Mouse (Mus musculus) heart, embryonic 13.5 days (tissue): ENCODE results near the gene Dcaf11. TPM values are rescaled to one million over a fixed set of nuclear protein-coding genes. Genes with fewer than 3 reads are reported as not detected.

ENCODE experiments used
- ATAC-seq: fragments of 200-750 bp; cut with Nextera tagmentation; 2 replicates; pipeline ENCODE4 v1.8.0; 2017; ENCODE audit warnings: moderate TSS enrichment; ENCODE audit not compliant: insufficient number of reproducible peaks, low FRiP score, low TSS enrichment; ENCODE audit errors: extremely low read depth
- H3K27ac ChIP-seq: fragments of 300-500 bp; sonication (generic); replicated peaks from 2 replicates; pipeline ENCODE4 v1.5.1; 2015; ENCODE audit warnings: moderate library complexity, mild to moderate bottlenecking, inconsistent platforms
- H3K27me3 ChIP-seq: fragments of 300-500 bp; sonication (generic); replicated peaks from 2 replicates; pipeline ENCODE4 v1.6.1; 2015; ENCODE audit warnings: mild to moderate bottlenecking, inconsistent platforms
- H3K36me3 ChIP-seq: fragments of 300-500 bp; sonication (generic); 2 replicates; pipeline ENCODE4 v1.6.1; 2015; ENCODE audit warnings: mild to moderate bottlenecking, inconsistent platforms
- H3K4me1 ChIP-seq: fragments of 300-500 bp; sonication (generic); 2 replicates; pipeline ENCODE4 v1.6.1; 2015; ENCODE audit warnings: inconsistent platforms
- H3K4me2 ChIP-seq: fragments of 300-500 bp; sonication (generic); 2 replicates; pipeline ENCODE4 v1.6.1; 2015; ENCODE audit warnings: inconsistent platforms, mild to moderate bottlenecking, moderate library complexity
- H3K4me3 ChIP-seq: fragments of 300-500 bp; sonication (generic); 2 replicates; pipeline ENCODE4 v1.5.1; 2015; ENCODE audit warnings: moderate library complexity, mild to moderate bottlenecking, inconsistent platforms
- H3K9ac ChIP-seq: fragments of 300-500 bp; sonication (generic); 2 replicates; pipeline ENCODE4 v1.6.1; 2015; ENCODE audit warnings: inconsistent platforms, mild to moderate bottlenecking, moderate library complexity
- H3K9me3 ChIP-seq: fragments of 300-500 bp; sonication (generic); 2 replicates; pipeline ENCODE4 v1.6.1; 2016; ENCODE audit warnings: inconsistent platforms
- WGBS: fragments of 180-500 bp; shearing (Covaris S2); methylation state at CpG from one replicate; pipeline ENCODE4 v1.1.7; 2015; ENCODE audit warnings: mixed read lengths; 5-methylcytosine and 5-hydroxymethylcytosine counted together
- polyA plus RNA-seq: library from polyadenylated mRNA; unstranded; fragments of >200 nt; fragmentation: Nextera tagmentation; extraction: Ambion mirVana; gene quantifications from 2 replicates; pipeline ENCODE4 v1.2.1, GENCODE M21; 2015

Dcaf11 gene
- polyA plus RNA-seq, 1 experiment from 2014 or later = 60.0 TPM

DNA sequence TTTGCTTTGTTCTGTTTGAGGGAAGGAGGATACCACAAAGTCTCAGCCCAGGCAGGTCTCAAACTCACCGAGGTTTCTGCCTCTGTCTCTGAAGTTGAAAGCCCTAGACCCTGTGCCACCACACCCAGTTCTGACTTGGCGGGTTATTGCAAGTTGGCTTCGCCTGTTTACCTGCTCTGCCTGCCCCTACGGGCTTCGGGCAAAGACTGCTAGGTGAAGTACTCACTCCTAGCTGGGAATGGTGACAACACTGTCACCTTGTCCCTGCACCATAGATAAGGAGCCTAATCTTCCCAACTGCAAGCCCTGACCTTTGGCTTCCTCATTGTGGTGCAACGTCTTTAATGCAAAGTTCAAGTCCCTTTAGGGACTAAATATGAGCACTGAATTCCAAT lies 25.8 kb downstream of the Dcaf11 start:
- Histone ChIP-seq H3K4me3 (peak overlapping the region; percentile 61), H3K9ac (peak overlapping the region; percentile 81; the same call in 1 of the 2 replicates), H3K27me3 (no peaks in the 10 kb centered on the region), H3K9me3 (no peaks in the 10 kb centered on the region), H3K4me2 (peak overlapping the region; percentile 78), H3K4me1 (peaks cover 30% of the 10 kb centered on the region), H3K36me3 (peaks cover 52% of the 10 kb centered on the region), H3K27ac (peak overlapping the region; percentile 69)
- 44% methylated on average over 6 of the region's 6 CpGs for WGBS
- ATAC-seq = no peak

DNA sequence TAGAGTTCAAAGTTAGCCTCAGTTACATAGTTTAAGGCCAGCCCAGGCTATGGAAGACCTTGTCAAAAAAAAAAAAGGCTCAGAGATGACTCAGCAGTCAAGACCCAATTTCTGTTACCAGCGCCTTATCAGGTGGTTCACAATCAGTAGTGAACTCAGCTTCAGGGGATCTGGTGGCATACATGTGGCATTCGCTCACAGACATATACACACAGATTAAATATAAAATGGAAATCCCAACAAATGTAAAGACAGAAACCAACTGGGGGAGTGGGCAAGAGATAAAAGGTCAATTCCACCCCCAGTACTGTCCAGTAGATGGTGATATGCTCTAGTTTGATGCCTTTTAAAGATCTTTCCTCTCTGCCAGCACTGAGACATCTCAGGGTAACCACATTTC lies 26.3 kb downstream of the Dcaf11 start:
- H3K36me3 ChIP-seq = peaks cover 46% of the 10 kb centered on the region
- H3K4me2 ChIP-seq = no peak overlapping the region
- no peaks in the 10 kb centered on the region for H3K9me3 ChIP-seq
- H3K4me3 ChIP-seq = no peak overlapping the region
- H3K27me3 ChIP-seq = no peaks in the 10 kb centered on the region
- H3K9ac ChIP-seq = no peak overlapping the region
- no peak overlapping the region for H3K27ac ChIP-seq
- H3K4me1 ChIP-seq = peaks cover 30% of the 10 kb centered on the region
- WGBS = 78% methylated on average over 2 of the region's 2 CpGs
- ATAC-seq = no peak

DNA sequence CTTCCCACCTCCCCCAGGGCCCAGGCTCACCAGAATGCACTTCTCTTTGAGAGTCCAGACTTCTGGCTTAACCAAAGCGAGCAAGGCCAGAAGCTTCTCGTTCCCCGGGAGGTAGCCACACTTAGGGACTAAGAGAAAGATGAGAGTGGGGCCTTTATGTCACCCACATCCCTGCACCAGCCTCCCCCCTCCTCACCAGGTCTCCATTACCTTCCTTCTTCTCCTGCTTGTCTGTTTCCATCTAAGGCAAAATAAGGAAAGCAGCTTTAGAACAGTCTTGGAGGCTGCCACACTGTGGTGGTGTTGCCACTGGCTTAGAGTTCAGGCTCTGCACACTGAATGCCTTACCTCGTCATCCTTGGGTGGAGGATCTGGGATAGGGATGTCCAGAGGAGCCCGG lies 29.5 kb downstream of the Dcaf11 start:
- 89% methylated on average over 5 of the region's 5 CpGs for WGBS
- H3K4me3 ChIP-seq = no peak overlapping the region

DNA sequence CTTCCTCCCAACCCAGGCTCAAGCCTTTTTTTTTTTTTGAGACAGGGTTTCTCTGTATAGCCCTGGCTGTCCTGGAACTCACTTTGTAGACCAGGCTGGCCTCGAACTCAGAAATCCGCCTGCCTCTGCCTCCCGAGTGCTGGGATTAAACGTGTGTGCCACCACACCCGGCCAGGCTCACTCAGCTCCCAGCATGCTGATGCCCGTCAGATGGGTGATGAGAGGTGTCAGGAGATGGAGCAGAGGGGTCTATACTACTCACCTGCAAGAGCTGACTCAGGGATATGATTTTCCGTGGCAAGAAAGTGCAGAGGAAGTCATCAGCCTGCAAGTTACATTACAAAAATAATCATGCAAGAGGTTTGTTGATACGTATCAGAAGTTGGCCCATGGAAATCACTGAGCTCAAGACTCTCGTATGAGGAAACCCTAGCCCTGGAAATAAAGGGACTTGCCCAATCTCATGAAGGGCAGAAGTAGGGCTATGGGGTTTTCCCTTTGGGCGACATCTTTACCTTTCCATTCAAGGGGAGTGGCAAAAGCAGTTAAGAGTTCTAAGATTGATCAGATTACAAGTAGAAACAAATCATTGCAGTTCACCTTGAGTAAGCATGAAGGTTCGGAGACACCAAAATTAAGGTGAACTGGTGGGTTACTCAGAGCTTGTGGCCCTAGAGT lies 30.1 kb downstream of the Dcaf11 start:
- no peaks in the 10 kb centered on the region for H3K9me3 ChIP-seq
- H3K4me2 ChIP-seq = peak overlapping the region; percentile 96
- peak overlapping the region; percentile 99 for H3K27ac ChIP-seq
- peak overlapping the region; percentile 88 for H3K9ac ChIP-seq
- H3K4me1 ChIP-seq = peaks cover 40% of the 10 kb centered on the region
- H3K4me3 ChIP-seq = peak overlapping the region; percentile 95
- peaks cover 45% of the 10 kb centered on the region for H3K36me3 ChIP-seq
- no peak for ATAC-seq
- no peaks in the 10 kb centered on the region for H3K27me3 ChIP-seq
- WGBS = 81% methylated on average over 11 of the region's 11 CpGs

More for the DNA sequence above, 29.5 kb downstream of the Dcaf11 start:
- H3K9me3 ChIP-seq = no peaks in the 10 kb centered on the region
- no peaks in the 10 kb centered on the region for H3K27me3 ChIP-seq
- H3K27ac ChIP-seq = no peak overlapping the region
- peaks cover 44% of the 10 kb centered on the region for H3K4me1 ChIP-seq
- ATAC-seq = no peak
- H3K9ac ChIP-seq = no peak overlapping the region
- H3K4me2 ChIP-seq = no peak overlapping the region
- peaks cover 38% of the 10 kb centered on the region for H3K36me3 ChIP-seq

DNA sequence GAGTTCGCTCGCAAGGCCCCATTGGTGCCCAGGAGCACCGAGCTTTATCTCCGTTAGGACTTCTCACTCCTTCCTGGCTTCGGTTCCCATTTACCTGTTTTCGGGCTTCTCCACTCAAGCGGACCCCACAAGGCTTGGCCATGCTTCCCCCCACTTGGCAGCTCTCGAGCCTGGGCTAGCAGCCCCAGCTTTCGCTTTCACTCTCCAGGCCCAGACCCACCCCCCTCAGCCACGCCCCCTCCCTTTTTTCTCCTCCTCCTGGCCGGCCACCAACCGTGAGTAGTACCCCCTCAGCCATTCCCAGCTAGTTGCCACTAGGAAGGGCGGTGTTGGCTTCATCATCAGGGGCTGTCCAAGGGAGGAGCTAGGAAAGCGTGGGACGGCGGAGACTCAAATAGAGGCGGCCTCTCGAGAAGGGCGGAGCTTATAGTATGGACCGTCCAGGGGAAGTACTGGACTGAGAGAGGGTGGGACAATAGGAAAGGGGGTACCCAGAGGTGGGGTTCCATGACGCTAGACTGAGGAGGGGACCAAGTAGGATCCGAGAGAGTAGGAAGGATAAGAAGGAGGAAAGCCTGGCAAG lies 31.0 kb downstream of the Dcaf11 start, which contains the start of gene Psme2:
Gene Psme2 (minus strand): TSS at position 366 of the 583 bp plus-strand sequence.
- no peaks in the 10 kb centered on the region for H3K27me3 ChIP-seq
- peaks cover 40% of the 10 kb centered on the region for H3K4me1 ChIP-seq
- H3K36me3 ChIP-seq = peaks cover 54% of the 10 kb centered on the region
- no peaks in the 10 kb centered on the region for H3K9me3 ChIP-seq
- H3K4me2 ChIP-seq = peak within 1 kb of the TSS; percentile 96
- WGBS = under 1% methylated on average over 22 of the region's 22 CpGs
- ATAC-seq = peak; percentile 91
- H3K9ac ChIP-seq = peak within 1 kb of the TSS; percentile 96
- peak within 1 kb of the TSS; percentile 95 for H3K4me3 ChIP-seq
- H3K27ac ChIP-seq = peak within 1 kb of the TSS; percentile 99

DNA sequence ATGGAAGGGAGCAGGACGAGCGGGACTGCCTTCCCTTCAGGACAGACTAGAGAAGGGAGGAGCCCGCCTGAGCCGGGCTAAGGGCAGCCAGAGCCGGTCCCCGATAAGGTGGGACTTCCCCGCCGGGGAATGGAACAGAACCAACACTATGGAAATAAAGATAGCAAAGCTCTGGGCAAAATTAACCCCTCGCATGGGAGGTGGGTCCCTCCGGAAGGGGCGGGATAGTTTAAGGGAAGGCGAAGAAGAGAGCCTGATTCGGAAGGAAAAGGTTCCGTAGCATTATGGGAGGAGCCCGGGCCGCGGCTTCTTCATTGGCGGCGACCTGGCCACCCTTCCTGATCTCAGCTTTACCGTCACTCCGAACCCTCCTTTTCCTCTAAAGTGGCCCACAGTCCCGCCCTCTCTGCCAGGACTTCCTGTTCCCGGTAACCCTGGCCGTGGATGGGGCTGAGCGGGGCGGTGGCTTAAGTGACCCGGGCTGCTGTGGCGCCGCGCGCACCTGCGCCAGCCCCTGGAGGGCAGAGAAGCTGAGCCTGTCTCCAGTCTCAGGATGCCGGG lies 31.6 kb downstream of the Dcaf11 start, which contains the start of gene Rnf31:
Gene Rnf31 (plus strand): TSS at position 378 of the 561 bp plus-strand sequence.
- no peaks in the 10 kb centered on the region for H3K9me3 ChIP-seq
- H3K4me1 ChIP-seq = peaks cover 36% of the 10 kb centered on the region
- peak within 1 kb of the TSS; percentile 99 for H3K27ac ChIP-seq
- H3K27me3 ChIP-seq = no peaks in the 10 kb centered on the region
- peak within 1 kb of the TSS; percentile 96 for H3K4me2 ChIP-seq
- H3K9ac ChIP-seq = peak within 1 kb of the TSS; percentile 96
- H3K4me3 ChIP-seq = peak within 1 kb of the TSS; percentile 95
- H3K36me3 ChIP-seq = peaks cover 60% of the 10 kb centered on the region
- peak; percentile 76 for ATAC-seq
- WGBS = under 1% methylated on average over 33 of the region's 33 CpGs

DNA sequence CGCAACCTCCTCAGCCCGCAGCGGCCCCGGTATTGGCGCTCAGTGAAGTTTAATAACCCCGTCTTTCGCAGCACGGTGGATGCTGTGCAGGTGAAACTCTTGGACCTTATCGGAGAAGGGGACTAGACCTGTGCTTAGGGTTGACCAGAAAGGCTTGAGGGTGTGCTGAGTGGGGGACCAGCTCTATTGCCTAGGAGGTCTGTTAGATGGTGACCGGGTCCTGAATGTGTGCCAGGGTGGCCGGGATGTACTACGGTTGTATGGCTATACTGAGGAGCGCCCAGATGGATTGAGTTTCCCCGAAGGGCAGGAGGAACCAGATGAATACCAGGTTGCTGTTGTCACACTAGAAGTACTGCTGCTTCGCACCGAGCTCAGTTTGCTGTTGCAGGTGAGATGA lies 32.4 kb downstream of the Dcaf11 start:
- Histone ChIP-seq H3K4me2 (peak overlapping the region; percentile 96), H3K4me1 (peaks cover 36% of the 10 kb centered on the region), H3K4me3 (peak overlapping the region; percentile 95), H3K9me3 (no peaks in the 10 kb centered on the region), H3K9ac (peak overlapping the region; percentile 96), H3K27me3 (no peaks in the 10 kb centered on the region), H3K27ac (peak overlapping the region; percentile 99), H3K36me3 (peaks cover 61% of the 10 kb centered on the region)
- 4% methylated on average over 16 of the region's 16 CpGs for WGBS
- ATAC-seq = no peak

DNA sequence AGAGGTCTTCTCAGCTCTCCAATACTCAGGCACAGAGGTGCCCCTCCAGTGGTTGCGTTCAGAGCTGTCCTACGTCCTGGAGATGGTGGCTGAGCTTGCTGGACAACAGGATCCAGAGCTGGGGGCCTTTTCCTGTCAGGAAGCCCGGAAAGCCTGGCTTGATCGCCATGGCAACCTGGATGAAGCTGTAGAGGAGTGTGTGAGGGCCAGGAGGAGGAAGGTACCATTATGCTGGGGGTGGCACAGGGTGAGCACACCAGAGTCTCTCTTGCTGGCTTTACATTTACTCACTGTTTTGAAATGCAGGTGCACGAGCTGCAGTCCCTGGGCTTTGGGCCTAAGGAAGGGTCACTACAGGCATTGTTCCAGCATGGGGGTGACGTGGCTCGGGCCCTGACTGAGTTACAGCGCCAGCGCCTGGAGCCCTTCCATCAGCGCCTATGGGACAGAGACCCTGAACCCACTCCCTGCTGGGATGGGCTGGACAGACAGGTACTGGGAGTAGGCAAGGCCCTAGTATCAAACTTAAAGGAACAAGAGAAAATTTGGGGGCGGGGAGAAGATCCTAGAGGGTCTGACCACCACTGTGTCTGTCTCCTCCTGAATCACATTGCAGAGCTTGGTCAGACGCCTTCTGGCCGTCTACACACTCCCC lies 36.4 kb downstream of the Dcaf11 start:
- Histone ChIP-seq H3K4me3 (no peak overlapping the region), H3K9ac (no peak overlapping the region), H3K36me3 (peaks cover 76% of the 10 kb centered on the region), H3K27me3 (no peaks in the 10 kb centered on the region), H3K9me3 (no peaks in the 10 kb centered on the region), H3K27ac (no peak overlapping the region), H3K4me2 (no peak overlapping the region), H3K4me1 (peaks cover 24% of the 10 kb centered on the region)
- no peak for ATAC-seq
- WGBS = 81% methylated on average over 13 of the region's 13 CpGs

DNA sequence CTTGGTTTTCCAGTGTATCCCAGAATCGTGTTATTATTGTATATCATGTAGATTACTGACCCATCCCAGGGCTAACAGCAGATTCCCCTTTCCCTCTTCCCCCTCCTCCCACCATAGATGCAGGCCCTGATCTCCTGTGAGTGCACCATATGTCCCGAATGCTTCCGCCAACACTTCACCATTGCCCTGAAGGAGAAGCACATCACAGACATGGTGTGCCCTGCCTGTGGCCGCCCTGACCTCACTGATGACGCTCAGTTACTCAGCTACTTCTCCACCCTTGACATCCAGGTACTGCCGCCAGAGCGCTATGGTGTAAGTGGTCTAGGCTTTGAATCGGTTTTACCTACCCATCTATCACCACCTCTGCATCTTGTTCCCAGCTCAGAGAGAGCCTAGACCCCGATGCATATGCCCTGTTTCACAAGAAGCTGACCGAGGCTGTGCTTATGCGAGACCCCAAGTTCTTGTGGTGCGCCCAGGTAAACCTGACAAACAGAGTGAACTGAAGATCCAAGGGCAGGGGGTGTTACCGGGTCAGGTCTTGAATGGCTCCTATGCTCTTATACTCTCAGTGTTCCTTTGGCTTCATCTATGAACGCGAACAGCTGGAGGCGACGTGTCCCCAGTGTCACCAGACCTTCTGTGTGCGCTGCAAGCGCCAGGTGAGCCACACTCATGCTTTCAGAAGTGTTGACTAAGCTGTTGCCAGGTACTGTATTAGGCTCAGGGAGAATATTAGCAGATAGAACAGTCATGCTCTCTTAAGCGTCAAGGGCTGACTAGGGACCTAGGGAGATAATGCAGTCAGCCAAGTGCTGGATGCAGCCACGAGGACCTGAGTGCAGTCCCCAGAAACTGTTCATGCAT lies 39.0 kb downstream of the Dcaf11 start:
- Histone ChIP-seq H3K4me3 (no peak overlapping the region), H3K4me1 (peaks cover 11% of the 10 kb centered on the region; the same call in 1 of the 2 replicates), H3K9ac (no peak overlapping the region), H3K27ac (no peak overlapping the region), H3K9me3 (no peaks in the 10 kb centered on the region), H3K36me3 (peaks cover 98% of the 10 kb centered on the region), H3K27me3 (no peaks in the 10 kb centered on the region), H3K4me2 (no peak overlapping the region)
- WGBS = 91% methylated on average over 21 of the region's 21 CpGs
- ATAC-seq = no peak

DNA sequence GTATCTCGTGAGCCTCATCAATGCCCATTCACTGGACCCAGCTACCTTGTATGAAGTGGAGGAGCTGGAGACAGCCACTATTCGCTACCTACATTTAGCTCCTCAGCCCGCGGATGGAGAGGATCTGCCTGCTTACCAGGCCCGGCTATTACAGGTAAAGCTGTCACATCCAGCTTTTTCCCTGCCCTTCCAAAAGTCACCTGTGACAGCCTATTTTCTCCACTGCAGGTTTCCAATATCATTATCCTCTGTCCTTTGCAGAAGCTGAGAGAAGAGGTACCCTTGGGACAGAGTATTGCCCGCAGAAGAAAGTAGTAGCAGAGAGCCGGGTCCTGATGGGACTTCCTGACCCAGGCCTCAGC lies 43.4 kb downstream of the Dcaf11 start, which contains the start of gene Irf9:
Gene Irf9 (plus strand): TSS at position 301 of the 362 bp plus-strand sequence.
- no peak for ATAC-seq
- Histone ChIP-seq H3K9me3 (no peaks in the 10 kb centered on the region), H3K4me3 (peak within 1 kb of the TSS; percentile 54), H3K27me3 (no peaks in the 10 kb centered on the region), H3K27ac (peak within 1 kb of the TSS; percentile 84), H3K36me3 (peaks cover 88% of the 10 kb centered on the region), H3K4me2 (peak within 1 kb of the TSS; percentile 72), H3K9ac (peak within 1 kb of the TSS; percentile 81), H3K4me1 (peaks cover 17% of the 10 kb centered on the region)
- WGBS = 79% methylated on average over 7 of the region's 7 CpGs
